Mouse (Mus musculus) MEL (cell line): ENCODE results near the gene Fam122a. TPM values are rescaled to one million over a fixed set of nuclear protein-coding genes. Genes with fewer than 3 reads are reported as not detected.

Source experiments
- DNase-seq: peaks from one replicate; pipeline ENCODE4 v3.0.0; 2011; ENCODE audit warnings: low read depth, low spot score
- H3K27ac ChIP-seq: 2 replicates; pipeline ENCODE4 v1.5.1; 2012; ENCODE audit warnings: low read depth, mild to moderate bottlenecking, control low read depth, low read length, moderate library complexity; ENCODE audit not compliant: control insufficient read depth
- H3K27me3 ChIP-seq, 2 experiments: fragments of 150-350 bp in 1 of 2; sonication (generic) in 1 of 2; 2 replicates each; pipeline ENCODE4 v1.6.1; 2012; ENCODE audit warnings: low read length in 2 of 2, mild to moderate bottlenecking in 2 of 2, improper control_type of control experiment in 1 of 2, moderate library complexity in 1 of 2; ENCODE audit not compliant: insufficient read depth in 2 of 2, control insufficient read depth in 1 of 2
- H3K36me3 ChIP-seq, 2 experiments: 2 replicates each; pipeline ENCODE4 v1.6.1; 2012 to 2014; ENCODE audit warnings: low read length in 2 of 2, improper control_type of control experiment in 1 of 2, inconsistent platforms in 1 of 2, mild to moderate bottlenecking in 1 of 2; ENCODE audit not compliant: insufficient read depth in 2 of 2, control insufficient read depth in 1 of 2
- H3K4me1 ChIP-seq, 2 experiments: fragments of 150-350 bp in 1 of 2; sonication (generic) in 1 of 2; 2 replicates each; pipeline ENCODE4 v1.6.1; 2012; ENCODE audit warnings: low read length in 2 of 2, improper control_type of control experiment in 1 of 2, mild to moderate bottlenecking in 1 of 2; ENCODE audit not compliant: insufficient read depth in 2 of 2, control insufficient read depth in 1 of 2
- H3K4me3 ChIP-seq, 2 experiments: fragments of 150-350 bp in 1 of 2; sonication (generic) in 1 of 2; 2 replicates each; pipeline ENCODE4 v1.5.1; 2012; ENCODE audit warnings: low read depth in 2 of 2, low read length in 2 of 2, mild to moderate bottlenecking in 2 of 2, moderate library complexity in 2 of 2, control low read depth in 1 of 2, improper control_type of control experiment in 1 of 2; ENCODE audit not compliant: control insufficient read depth in 1 of 2, insufficient read depth in 1 of 2
- H3K79me2 ChIP-seq: 2 replicates; pipeline ENCODE4 v1.6.1; 2012; ENCODE audit warnings: mild to moderate bottlenecking, low read length, moderate library complexity; ENCODE audit not compliant: control insufficient read depth, poor library complexity, insufficient read depth
- H3K9ac ChIP-seq: 2 replicates; pipeline ENCODE4 v1.6.1; 2012; ENCODE audit warnings: low read depth, mild to moderate bottlenecking, control low read depth, low read length, moderate library complexity; ENCODE audit not compliant: control insufficient read depth, poor library complexity, severe bottlenecking
- H3K9me3 ChIP-seq: fragments of 150-350 bp; sonication (generic); replicated peaks from 2 replicates; pipeline ENCODE4 v1.6.1; 2012; ENCODE audit warnings: mild to moderate bottlenecking, low read length, improper control_type of control experiment, moderate library complexity; ENCODE audit not compliant: insufficient read depth
- CHD2 ChIP-seq: IDR thresholded peaks from 2 replicates; pipeline ENCODE4 v1.6.1; 2011; ENCODE audit warnings: low read length, improper control_type of control experiment
- CTCF ChIP-seq, 3 experiments: IDR thresholded peaks in 2 of 3; conservative IDR thresholded peaks in 1 of 3; 2 replicates each; pipeline ENCODE4 v1.5.1; 2011 to 2012; ENCODE audit warnings: low read length in 3 of 3, low read depth in 2 of 3, mild to moderate bottlenecking in 2 of 3, improper control_type of control experiment in 1 of 3, inconsistent platforms in 1 of 3, mixed read lengths in 1 of 3, moderate library complexity in 1 of 3; ENCODE audit not compliant: control insufficient read depth in 1 of 3, insufficient read depth in 1 of 3, poor library complexity in 1 of 3, severe bottlenecking in 1 of 3
- E2F4 ChIP-seq: IDR thresholded peaks from 2 replicates; pipeline ENCODE4 v1.6.1; 2011; ENCODE audit warnings: low read depth, low read length, improper control_type of control experiment, borderline replicate concordance
- EP300 ChIP-seq, 2 experiments: IDR thresholded peaks; 2 replicates each; pipeline ENCODE4 v1.6.1; 2011; ENCODE audit warnings: improper control_type of control experiment in 2 of 2, low read length in 2 of 2, low read depth in 1 of 2, mild to moderate bottlenecking in 1 of 2
- MAFK ChIP-seq: IDR thresholded peaks from 2 replicates; pipeline ENCODE4 v1.6.1; 2011; ENCODE audit warnings: low read depth, mild to moderate bottlenecking, low read length, improper control_type of control experiment, borderline replicate concordance
- MYC ChIP-seq: IDR thresholded peaks from 2 replicates; pipeline ENCODE4 v1.6.1; 2011; ENCODE audit warnings: low read depth, mild to moderate bottlenecking, low read length, improper control_type of control experiment, moderate library complexity
- RAD21 ChIP-seq: IDR thresholded peaks from 2 replicates; pipeline ENCODE4 v1.6.1; 2011; ENCODE audit warnings: mild to moderate bottlenecking, low read depth, low read length, improper control_type of control experiment
- SIN3A ChIP-seq: IDR thresholded peaks from 2 replicates; pipeline ENCODE4 v1.6.1; 2012; ENCODE audit warnings: low read length, improper control_type of control experiment, inconsistent platforms
- TAL1 ChIP-seq: IDR thresholded peaks from 2 replicates; pipeline ENCODE4 v1.6.1; 2012; ENCODE audit warnings: mild to moderate bottlenecking, inconsistent platforms, low read length, moderate library complexity, mixed read lengths
- TBP ChIP-seq: IDR thresholded peaks from 2 replicates; pipeline ENCODE4 v1.8.0; 2011; ENCODE audit warnings: low read depth, low read length, improper control_type of control experiment
- TCF12 ChIP-seq: IDR thresholded peaks from 2 replicates; pipeline ENCODE4 v1.6.1; 2014; ENCODE audit warnings: low read depth, mild to moderate bottlenecking, inconsistent platforms, low read length, improper control_type of control experiment, moderate library complexity
- ZNF384 ChIP-seq: IDR thresholded peaks from 2 replicates; pipeline ENCODE4 v1.6.1; 2012; ENCODE audit warnings: low read depth, mild to moderate bottlenecking, inconsistent platforms, low read length, improper control_type of control experiment
- polyA plus RNA-seq, 2 experiments: library from polyadenylated mRNA; stranded (reverse) in 1 of 2; unstranded in 1 of 2; fragments of >175 nt in 1 of 2; fragments of >200 nt in 1 of 2; gene quantifications; 2 replicates each; pipeline versions ENCODE4 v1.2.1 to v1.2.4; 2012; ENCODE audit warnings: low replicate concordance in 2 of 2, low read depth in 1 of 2; ENCODE audit not compliant: insufficient read length in 2 of 2, insufficient read depth in 1 of 2, missing spikeins in 1 of 2
- total RNA-seq: library from RNA; depleted of rRNA; stranded (reverse); fragments of 300-350 nt; gene quantifications from 2 replicates; pipeline ENCODE4 v1.2.3, GENCODE M21; 2012

Gene Fam122a
- total and polyA plus RNA-seq, 3 experiments = 4.5 to 38.4 TPM; not detected in 1

DNA sequence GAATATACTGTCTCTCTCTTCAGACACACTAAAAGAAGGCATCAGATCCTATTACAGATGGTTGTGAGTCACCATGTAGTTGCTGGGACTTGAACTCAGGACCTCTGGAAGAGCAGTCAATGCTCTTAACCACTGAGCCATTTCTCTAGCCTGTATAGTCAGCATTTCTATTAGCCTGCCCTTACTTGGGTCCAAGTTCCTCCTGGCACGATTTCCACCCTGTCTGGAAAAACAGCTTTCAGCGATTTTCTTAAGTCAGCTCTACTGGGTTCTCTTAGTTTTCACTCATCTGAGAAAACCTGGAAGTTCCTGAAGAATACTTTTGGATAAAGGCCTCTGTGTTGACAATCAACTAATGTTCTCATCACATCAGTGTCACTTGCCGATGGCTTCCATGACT, 22.1 kb upstream of the Fam122a start:
- Histone ChIP-seq H3K4me1 (no peaks in the 10 kb centered on the region), H3K4me3 (no peak overlapping the region), H3K27ac (no peak overlapping the region), H3K9me3 (no peaks in the 10 kb centered on the region), H3K79me2 (no peaks in the 10 kb centered on the region), H3K27me3 (no peaks in the 10 kb centered on the region), H3K36me3 (no peaks in the 10 kb centered on the region), H3K9ac (no peak overlapping the region)
- no peak for DNase-seq
- TF ChIP-seq TBP = 0 out of 2 replicates have a peak, but pooled peaks have one; percentile 35
- no peak for TF ChIP-seq TAL1

DNA sequence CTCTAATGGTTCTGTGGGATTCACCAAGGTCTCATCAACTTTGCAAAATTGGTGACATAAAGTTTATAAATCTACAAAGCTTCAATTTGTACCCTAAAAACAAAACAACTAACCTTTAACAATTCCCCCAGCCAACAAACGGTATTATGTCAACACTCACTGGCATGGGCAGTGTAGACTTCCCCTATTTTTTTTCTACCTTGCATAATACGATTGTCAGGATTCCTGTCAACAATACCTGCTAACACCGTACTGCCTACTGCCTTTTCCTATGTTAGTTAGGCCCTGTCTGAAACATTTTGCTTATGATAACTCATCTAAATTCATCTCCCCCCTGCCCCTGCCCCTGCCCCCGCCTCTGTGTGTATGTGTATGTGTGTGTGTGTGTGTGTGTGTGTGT, 16.7 kb upstream of the Fam122a start:
- no peak for TF ChIP-seq CHD2
- TF ChIP-seq SIN3A = no peak
- 0 out of 2 replicates have a peak, but pooled peaks have one; percentile 8 for TF ChIP-seq ZNF384
- Histone ChIP-seq H3K4me1 (peaks cover 6 to 9% of the 10 kb centered on the region in 2 experiments), H3K4me3 (no peak overlapping the region), H3K36me3 (peaks cover 0 to 14% of the 10 kb centered on the region in 2 experiments; a peak in 2 of 4 replicates), H3K9me3 (no peaks in the 10 kb centered on the region), H3K27ac (no peak overlapping the region), H3K9ac (no peak overlapping the region), H3K27me3 (no peaks in the 10 kb centered on the region), H3K79me2 (no peaks in the 10 kb centered on the region)
- DNase-seq = no peak

DNA sequence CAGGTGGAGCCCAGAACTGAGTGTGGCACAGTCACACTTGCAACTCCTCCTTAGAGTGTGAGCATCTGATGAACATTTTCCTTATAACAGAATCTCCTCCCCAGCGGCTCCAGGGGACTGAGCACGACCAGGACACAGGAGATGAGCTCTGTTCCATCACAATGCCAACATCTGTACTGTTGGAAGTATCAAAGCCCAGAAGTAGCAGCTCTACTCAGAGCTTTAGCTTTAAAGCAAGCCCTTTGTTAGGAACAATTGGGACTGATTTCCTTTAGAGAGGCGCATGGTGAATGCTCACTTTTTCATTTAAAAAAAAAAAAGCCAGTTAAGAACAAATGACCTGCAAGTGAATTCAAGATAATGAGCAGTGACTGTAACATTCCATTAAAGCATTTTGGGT, 14.7 kb upstream of the Fam122a start:
- H3K4me3 ChIP-seq = no peak overlapping the region
- TF ChIP-seq E2F4 (no peak), TBP (no peak), EP300 (IDR thresholded peaks at IDR 0.05; ENCODE audit: low read depth in 1 of 2, low read length in 2 of 2) (no peak), CTCF (IDR thresholded peaks at IDR 0.05 in 2 of 3, conservative IDR thresholded peaks at IDR 0.05 in 1 of 3; ENCODE audit: control insufficient read depth in 1 of 3, insufficient read depth in 1 of 3, low read depth in 2 of 3, low read length in 3 of 3, poor library complexity in 1 of 3, severe bottlenecking in 1 of 3) (no peak), TCF12 (no peak), RAD21 (no peak), MYC (no peak), MAFK (no peak)
- TF ChIP-seq, all 39 proteins: peak for 0
- peaks cover 6 to 9% of the 10 kb centered on the region in 2 experiments for H3K4me1 ChIP-seq
- no peak overlapping the region for H3K9ac ChIP-seq
- H3K36me3 ChIP-seq = peaks cover 0 to 16% of the 10 kb centered on the region in 2 experiments; a peak in 2 of 4 replicates
- H3K9me3 ChIP-seq = no peaks in the 10 kb centered on the region
- no peak overlapping the region for H3K27ac ChIP-seq
- no peaks in the 10 kb centered on the region for H3K27me3 ChIP-seq
- no peak for DNase-seq
- no peaks in the 10 kb centered on the region for H3K79me2 ChIP-seq
